Mouse (Mus musculus) stomach, postnatal 0 days (tissue): ENCODE data around the gene Ift57. TPM values are rescaled to one million over a fixed set of nuclear protein-coding genes. Genes with fewer than 3 reads are reported as not detected.

Experiments
- ATAC-seq: fragments of 200-750 bp; cut with Nextera tagmentation; 2 replicates; pipeline ENCODE4 v1.8.0; 2017; ENCODE audit not compliant: low FRiP score, low TSS enrichment
- DNase-seq: peaks from one replicate; pipeline ENCODE4 v3.0.0-alpha.2; 2016; ENCODE audit warnings: low spot score
- H3K27ac ChIP-seq: fragments of 300-500 bp; sonication (generic); replicated peaks from 2 replicates; pipeline ENCODE4 v1.5.1; 2014; ENCODE audit warnings: mild to moderate bottlenecking, control low read depth
- H3K27me3 ChIP-seq: fragments of 300-500 bp; sonication (generic); 2 replicates; pipeline ENCODE4 v1.6.1; 2014; ENCODE audit warnings: low read length; ENCODE audit not compliant: control insufficient read depth, insufficient read depth
- H3K36me3 ChIP-seq: fragments of 300-500 bp; sonication (generic); 2 replicates; pipeline ENCODE4 v1.6.1; 2014; ENCODE audit warnings: low read length, mixed read lengths; ENCODE audit not compliant: control insufficient read depth, insufficient read depth
- H3K4me1 ChIP-seq: fragments of 300-500 bp; sonication (generic); replicated peaks from 2 replicates; pipeline ENCODE4 v1.6.1; 2014; ENCODE audit warnings: antibody characterized with exemption; ENCODE audit not compliant: control insufficient read depth, insufficient read depth
- H3K4me2 ChIP-seq: fragments of 300-500 bp; sonication (generic); replicated peaks from 2 replicates; pipeline ENCODE4 v1.6.1; 2014; ENCODE audit warnings: low read depth, mild to moderate bottlenecking, control low read depth, moderate library complexity
- H3K4me3 ChIP-seq: fragments of 300-500 bp; sonication (generic); 2 replicates; pipeline ENCODE4 v1.5.1; 2014; ENCODE audit warnings: low read depth, low read length, control low read depth
- H3K9ac ChIP-seq: fragments of 300-500 bp; sonication (generic); 2 replicates; pipeline ENCODE4 v1.6.1; 2014; ENCODE audit warnings: mild to moderate bottlenecking, low read length, control low read depth, mixed read lengths
- H3K9me3 ChIP-seq: fragments of 300-500 bp; sonication (generic); 2 replicates; pipeline ENCODE4 v1.6.1; 2016; ENCODE audit warnings: low read length; ENCODE audit not compliant: control insufficient read depth
- CTCF ChIP-seq: IDR thresholded peaks from 2 replicates; pipeline ENCODE4 v1.5.1; 2016; ENCODE audit warnings: antibody characterized with exemption, low read depth, mild to moderate bottlenecking, moderate library complexity
- EP300 ChIP-seq: optimal IDR thresholded peaks from 2 replicates; pipeline ENCODE3; 2016; ENCODE audit warnings: antibody characterized with exemption
- WGBS: fragments of 180-500 bp; shearing (Covaris S2); extraction: QIAGEN DNeasy Blood & Tissue Kit; methylation state at CpG from one replicate; pipeline ENCODE4 v1.1.7; 2014; 5-methylcytosine and 5-hydroxymethylcytosine counted together
- polyA plus RNA-seq: library from polyadenylated mRNA; unstranded; fragments of >200 nt; fragmentation: Nextera tagmentation; extraction: Ambion mirVana; gene quantifications from 2 replicates; pipeline ENCODE4 v1.2.1, GENCODE M21; 2015

Gene Ift57
- polyA plus RNA-seq, 1 experiment from 2014 or later, result 11.9 TPM

DNA sequence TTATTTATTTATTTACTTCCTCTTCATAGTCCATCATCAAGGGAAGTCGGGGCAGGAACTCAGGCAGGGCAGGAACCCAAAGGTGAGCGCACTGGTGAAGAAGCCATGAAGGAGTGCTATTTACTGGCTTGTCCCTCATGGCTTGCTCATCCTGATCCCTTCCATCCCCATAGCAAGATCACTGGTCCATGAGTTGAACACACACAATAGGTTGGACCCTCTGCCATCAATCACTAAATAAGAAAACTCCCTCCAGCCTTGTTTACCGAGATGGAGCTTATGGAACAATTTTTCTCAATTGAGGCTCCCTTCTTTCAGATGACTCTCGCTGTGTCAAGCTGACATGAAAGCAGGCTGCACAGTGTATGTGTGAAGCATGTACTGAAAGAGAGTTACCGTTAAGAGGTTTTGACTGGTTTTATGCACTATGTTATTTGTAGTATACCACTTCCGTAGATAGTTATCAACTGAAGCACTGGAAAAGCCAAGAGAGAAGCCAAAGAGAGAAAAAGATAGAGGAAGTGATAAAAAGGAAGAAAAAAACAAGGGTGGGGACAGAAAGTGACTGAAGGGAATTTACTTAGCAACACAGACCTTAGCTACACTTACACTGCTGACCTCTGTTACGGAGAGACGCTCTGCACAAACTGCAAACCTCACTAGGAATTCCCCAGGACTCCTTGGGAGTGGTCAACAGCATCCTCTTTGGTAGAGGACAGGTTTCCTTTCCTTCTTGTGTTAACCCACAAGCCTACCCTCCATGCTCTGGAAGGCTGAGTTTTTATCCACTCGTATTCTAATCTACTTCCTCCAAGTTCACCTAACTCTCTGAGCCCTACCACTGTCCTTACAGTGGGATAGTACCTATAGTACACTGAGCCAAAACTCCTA, 91.8 kb downstream of the Ift57 start:
- H3K36me3 ChIP-seq, result no peaks in the 10 kb centered on the region
- no peak overlapping the region for H3K4me3 ChIP-seq
- no peaks in the 10 kb centered on the region for H3K27me3 ChIP-seq
- WGBS, result 80% methylated on average over 9 of the region's 9 CpGs
- H3K4me1 ChIP-seq, result no peaks in the 10 kb centered on the region
- no peaks in the 10 kb centered on the region for H3K9me3 ChIP-seq
- no peak for TF ChIP-seq CTCF
- no peak for TF ChIP-seq EP300
- no peak for ATAC-seq
- H3K4me2 ChIP-seq, result no peak overlapping the region
- DNase-seq, result no peak
- H3K27ac ChIP-seq, result no peak overlapping the region
- no peak overlapping the region for H3K9ac ChIP-seq

GRCm38 (mm10) chr16:49792446-49792878, 93.4 kb downstream of the Ift57 start:
- DNase-seq (no peak), ATAC-seq (no peak)
- 43% methylated on average over 9 of the region's 9 CpGs for WGBS
- H3K4me3 ChIP-seq, result no peak overlapping the region
- no peaks in the 10 kb centered on the region for H3K9me3 ChIP-seq
- H3K9ac ChIP-seq, result no peak overlapping the region
- no peaks in the 10 kb centered on the region for H3K27me3 ChIP-seq
- H3K27ac ChIP-seq, result no peak overlapping the region
- TF ChIP-seq EP300, result no peak
- TF ChIP-seq CTCF, result no peak
- H3K4me2 ChIP-seq, result no peak overlapping the region
- no peaks in the 10 kb centered on the region for H3K4me1 ChIP-seq
- no peaks in the 10 kb centered on the region for H3K36me3 ChIP-seq

DNA sequence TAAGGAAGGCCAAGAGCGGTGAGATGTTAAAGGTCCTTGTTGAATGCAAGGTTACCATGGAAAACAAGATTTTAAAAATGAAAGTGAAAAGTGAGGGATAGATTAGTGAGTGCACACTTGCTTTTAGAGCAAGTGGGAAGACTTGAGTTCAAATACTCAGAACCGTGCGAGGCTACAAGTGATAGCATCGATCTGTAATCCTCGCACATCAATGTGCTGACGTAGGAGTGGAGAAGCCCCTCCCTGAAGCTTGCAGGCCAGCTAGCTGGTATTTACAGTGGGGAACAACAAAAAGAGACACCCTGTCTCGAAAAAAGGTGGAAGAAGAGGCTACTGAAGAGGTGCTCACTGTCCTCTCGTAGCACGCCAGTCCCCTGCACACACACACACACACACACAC, 94.6 kb downstream of the Ift57 start:
- Histone ChIP-seq H3K27me3 (no peaks in the 10 kb centered on the region), H3K4me3 (no peak overlapping the region), H3K36me3 (no peaks in the 10 kb centered on the region), H3K27ac (no peak overlapping the region), H3K9ac (no peak overlapping the region), H3K4me2 (no peak overlapping the region), H3K9me3 (no peaks in the 10 kb centered on the region), H3K4me1 (no peaks in the 10 kb centered on the region)
- no peak for ATAC-seq
- TF ChIP-seq CTCF (no peak), EP300 (no peak)
- no peak for DNase-seq
- 89% methylated on average over 9 of the region's 9 CpGs for WGBS

DNA sequence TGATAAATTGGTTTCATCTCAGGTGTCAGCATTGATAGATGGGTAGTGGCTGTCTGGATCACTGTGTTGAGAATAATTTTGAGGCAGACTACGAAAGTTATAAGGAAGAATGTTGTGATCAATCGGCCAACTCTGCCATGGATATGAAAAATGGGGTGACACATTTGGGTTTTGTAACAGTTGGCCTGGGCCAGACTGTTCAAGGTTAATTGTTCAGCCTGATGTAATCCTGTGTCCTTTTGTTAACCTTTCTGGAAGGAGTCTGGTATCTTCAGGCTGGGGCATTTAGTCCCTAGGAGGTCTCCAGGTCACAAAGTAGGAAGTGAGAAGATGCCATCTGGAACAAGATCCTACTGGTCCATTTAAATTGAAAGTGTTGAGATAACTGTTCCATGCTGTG, 97.2 kb downstream of the Ift57 start:
- DNase-seq (no peak), ATAC-seq (no peak)
- TF ChIP-seq CTCF (no peak), EP300 (no peak)
- no peak overlapping the region for H3K9ac ChIP-seq
- no peak overlapping the region for H3K4me2 ChIP-seq
- H3K36me3 ChIP-seq, result no peaks in the 10 kb centered on the region
- H3K27ac ChIP-seq, result no peak overlapping the region
- no peak overlapping the region for H3K4me3 ChIP-seq
- H3K27me3 ChIP-seq, result no peaks in the 10 kb centered on the region
- 46% methylated on average over 2 of the region's 2 CpGs for WGBS
- no peaks in the 10 kb centered on the region for H3K4me1 ChIP-seq
- no peaks in the 10 kb centered on the region for H3K9me3 ChIP-seq

GRCm38 (mm10) chr16:49796954-49797353, 97.9 kb downstream of the Ift57 start:
- no peaks in the 10 kb centered on the region for H3K27me3 ChIP-seq
- 79% methylated on average over 2 of the region's 2 CpGs for WGBS
- TF ChIP-seq CTCF, result no peak
- TF ChIP-seq EP300, result no peak
- H3K9me3 ChIP-seq, result no peaks in the 10 kb centered on the region
- no peaks in the 10 kb centered on the region for H3K36me3 ChIP-seq
- no peak overlapping the region for H3K27ac ChIP-seq
- no peak overlapping the region for H3K4me3 ChIP-seq
- H3K9ac ChIP-seq, result no peak overlapping the region
- ATAC-seq (no peak), DNase-seq (no peak)
- H3K4me1 ChIP-seq, result no peaks in the 10 kb centered on the region
- H3K4me2 ChIP-seq, result no peak overlapping the region

DNA sequence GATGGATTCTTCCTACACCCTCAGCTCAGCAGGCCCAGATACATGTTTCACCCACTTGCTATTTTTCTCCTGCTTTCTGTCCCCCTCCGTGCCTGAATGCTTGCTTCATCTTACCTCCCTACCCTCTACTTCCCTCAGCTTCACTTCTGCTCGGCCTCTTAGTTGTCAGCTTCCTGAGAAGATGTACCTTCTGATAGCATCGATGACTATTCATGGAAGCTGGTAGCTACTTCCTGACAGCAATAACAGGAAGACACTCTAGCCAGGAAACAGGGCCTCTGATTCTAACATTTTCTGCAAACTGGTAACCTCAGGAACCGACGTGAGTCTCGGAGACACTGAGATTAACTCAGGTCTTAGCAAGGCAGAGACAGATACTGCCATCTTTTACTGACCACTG, 99.8 kb downstream of the Ift57 start:
- Histone ChIP-seq H3K27ac (no peak overlapping the region), H3K9ac (no peak overlapping the region), H3K36me3 (no peaks in the 10 kb centered on the region), H3K27me3 (no peaks in the 10 kb centered on the region), H3K4me3 (no peak overlapping the region), H3K4me1 (no peaks in the 10 kb centered on the region), H3K4me2 (no peak overlapping the region), H3K9me3 (no peaks in the 10 kb centered on the region)
- ATAC-seq (no peak), DNase-seq (no peak)
- TF ChIP-seq EP300 (no peak), CTCF (no peak)
- 83% methylated on average over 6 of the region's 6 CpGs for WGBS
